Mouse (Mus musculus) liver, embryonic 14.5 days (tissue): ENCODE data around the gene Sgsh.

ENCODE experiments used
- CTCF ChIP-seq: IDR thresholded peaks from 2 replicates; pipeline ENCODE4 v1.5.1; 2016; ENCODE audit warnings: antibody characterized with exemption, low read depth, control low read depth
- EP300 ChIP-seq: IDR thresholded peaks from 2 replicates; pipeline ENCODE4 v1.6.1; 2016; ENCODE audit warnings: antibody characterized with exemption, low read depth

DNA sequence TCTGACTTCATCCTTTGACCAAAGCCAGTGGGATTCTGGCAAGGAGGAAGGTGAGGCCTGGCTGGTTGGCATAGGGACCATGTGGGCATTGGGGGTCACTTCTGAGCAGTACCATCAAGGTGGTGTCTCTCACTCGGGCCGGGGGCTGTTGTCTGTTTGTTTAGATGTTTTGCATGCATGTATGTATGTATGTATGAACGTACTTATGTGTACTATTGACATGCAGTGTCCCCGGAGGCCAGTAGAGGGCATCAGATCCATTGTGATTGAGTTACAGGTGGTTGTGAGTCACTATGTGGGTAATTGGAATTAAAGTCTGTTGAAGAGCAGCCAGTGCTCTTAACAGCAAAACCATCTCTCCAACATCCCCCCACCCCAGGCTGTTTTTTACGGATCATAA, 15.7 kb downstream of the Sgsh start:
- TF ChIP-seq CTCF (peak; percentile 83), EP300 (no peak)
